Mouse (Mus musculus): ENCODE data around the gene Efnb2.

Gene Efnb2

GRCm38 (mm10) chr8:8661103-8661758 is at the start of gene Efnb2:
Efnb2 (minus strand) TSS chr8:8661242.
- DNase-seq (ENCODE audit: low read depth, low spot score) = no peak

- DNase-seq (ENCODE audit: low read depth, low spot score) = no peak
These were observed 43.8 kb upstream of the Efnb2 start for GRCm38 (mm10) chr8:8704813-8705212.

- no peak for DNase-seq (ENCODE audit: low read depth, low spot score)
These were observed 42.6 kb upstream of the Efnb2 start for GRCm38 (mm10) chr8:8703668-8704067.

- no peak for DNase-seq (ENCODE audit: low read depth, low spot score)
These were observed 39.8 kb upstream of the Efnb2 start for GRCm38 (mm10) chr8:8700821-8701220.

GRCm38 (mm10) chr8:8700229-8700628 is 39.2 kb upstream of the Efnb2 start:
- no peak for DNase-seq (ENCODE audit: low read depth, low spot score)

- peak; percentile 91 for DNase-seq (ENCODE audit: low read depth, low spot score)
These were observed 29.4 kb upstream of the Efnb2 start, which contains the start of gene Arglu1 for GRCm38 (mm10) chr8:8690146-8691092. Arglu1 (minus strand) TSS chr8:8690521.

- peak; percentile 77 for DNase-seq (ENCODE audit: low read depth, low spot score)
These were observed 28.6 kb upstream of the Efnb2 start for GRCm38 (mm10) chr8:8689454-8690145.

GRCm38 (mm10) chr8:8688823-8689453 is 27.9 kb upstream of the Efnb2 start:
- no peak for DNase-seq (ENCODE audit: low read depth, low spot score)

- DNase-seq (ENCODE audit: low read depth, low spot score) = no peak
These were observed 24.5 kb upstream of the Efnb2 start for GRCm38 (mm10) chr8:8685517-8685916.

- DNase-seq (ENCODE audit: low read depth, low spot score) = no peak
These were observed 21.7 kb upstream of the Efnb2 start for GRCm38 (mm10) chr8:8682697-8683096.

- no peak for DNase-seq (ENCODE audit: low read depth, low spot score)
These were observed 17.2 kb upstream of the Efnb2 start for GRCm38 (mm10) chr8:8678236-8678635.

GRCm38 (mm10) chr8:8674864-8675263 is 13.8 kb upstream of the Efnb2 start:
- DNase-seq (ENCODE audit: low read depth, low spot score) = no peak

GRCm38 (mm10) chr8:8661759-8662138 is 707 bp upstream of the Efnb2 start:
- DNase-seq (ENCODE audit: low read depth, low spot score) = no peak

GRCm38 (mm10) chr8:8660307-8661098 is 539 bp downstream of the Efnb2 start:
- no peak for DNase-seq (ENCODE audit: low read depth, low spot score)

GRCm38 (mm10) chr8:8659503-8660306 is 1.3 kb downstream of the Efnb2 start:
- DNase-seq (ENCODE audit: low read depth, low spot score) = no peak

GRCm38 (mm10) chr8:8658426-8659224 is 2.4 kb downstream of the Efnb2 start:
- DNase-seq (ENCODE audit: low read depth, low spot score) = no peak

- DNase-seq (ENCODE audit: low read depth, low spot score) = no peak
These were observed 3.2 kb downstream of the Efnb2 start for GRCm38 (mm10) chr8:8657692-8658355.

- no peak for DNase-seq (ENCODE audit: low read depth, low spot score)
These were observed 4.2 kb downstream of the Efnb2 start for GRCm38 (mm10) chr8:8656578-8657441.

Data from A20 (cell line).